Mouse (Mus musculus) hindbrain, embryonic 16.5 days (tissue): ENCODE results near the gene Cwc15. TPM values are rescaled to one million over a fixed set of nuclear protein-coding genes. Genes with fewer than 3 reads are reported as not detected.

ENCODE experiments used
- ATAC-seq: fragments of 200-750 bp; cut with Nextera tagmentation; 2 replicates; pipeline ENCODE4 v1.8.0; 2017; ENCODE audit warnings: moderate TSS enrichment, moderate library complexity
- H3K27ac ChIP-seq: fragments of 300-500 bp; sonication (generic); 2 replicates; pipeline ENCODE4 v1.5.1; 2014; ENCODE audit warnings: low read depth, mild to moderate bottlenecking, control low read depth, low read length, moderate library complexity
- H3K27me3 ChIP-seq: fragments of 300-500 bp; sonication (generic); replicated peaks from 2 replicates; pipeline ENCODE4 v1.6.1; 2014; ENCODE audit warnings: low read length; ENCODE audit not compliant: control insufficient read depth, insufficient read depth
- H3K36me3 ChIP-seq: fragments of 300-500 bp; sonication (generic); 2 replicates; pipeline ENCODE4 v1.6.1; 2014; ENCODE audit warnings: mild to moderate bottlenecking, low read length, moderate library complexity, mixed read lengths; ENCODE audit not compliant: control insufficient read depth, insufficient read depth
- H3K4me1 ChIP-seq: fragments of 300-500 bp; sonication (generic); 2 replicates; pipeline ENCODE4 v1.6.1; 2014; ENCODE audit warnings: low read depth, low read length; ENCODE audit not compliant: control insufficient read depth, insufficient read depth
- H3K4me2 ChIP-seq: fragments of 300-500 bp; sonication (generic); 2 replicates; pipeline ENCODE4 v1.6.1; 2014; ENCODE audit warnings: mild to moderate bottlenecking, low read length, control low read depth, moderate library complexity
- H3K4me3 ChIP-seq: fragments of 300-500 bp; sonication (generic); 2 replicates; pipeline ENCODE4 v1.5.1; 2014; ENCODE audit warnings: mild to moderate bottlenecking, low read length, control low read depth, moderate library complexity
- H3K9ac ChIP-seq: fragments of 300-500 bp; sonication (generic); 2 replicates; pipeline ENCODE4 v1.6.1; 2014; ENCODE audit warnings: low read depth, mild to moderate bottlenecking, control low read depth, low read length, moderate library complexity
- H3K9me3 ChIP-seq: fragments of 300-500 bp; sonication (generic); 2 replicates; pipeline ENCODE4 v1.6.1; 2014; ENCODE audit warnings: mild to moderate bottlenecking, low read length, moderate library complexity; ENCODE audit not compliant: control insufficient read depth
- WGBS: fragments of 180-500 bp; shearing (Covaris S2); extraction: QIAGEN DNeasy Blood & Tissue Kit; methylation state at CpG from one replicate; pipeline ENCODE4 v1.1.7; 2014; 5-methylcytosine and 5-hydroxymethylcytosine counted together
- polyA plus RNA-seq: library from polyadenylated mRNA; unstranded; fragments of >200 nt; fragmentation: Nextera tagmentation; extraction: Ambion mirVana; gene quantifications from 2 replicates; pipeline ENCODE4 v1.2.1, GENCODE M21; 2015

Gene Cwc15
- polyA plus RNA-seq, 1 experiment from 2014 or later = 132 TPM

DNA sequence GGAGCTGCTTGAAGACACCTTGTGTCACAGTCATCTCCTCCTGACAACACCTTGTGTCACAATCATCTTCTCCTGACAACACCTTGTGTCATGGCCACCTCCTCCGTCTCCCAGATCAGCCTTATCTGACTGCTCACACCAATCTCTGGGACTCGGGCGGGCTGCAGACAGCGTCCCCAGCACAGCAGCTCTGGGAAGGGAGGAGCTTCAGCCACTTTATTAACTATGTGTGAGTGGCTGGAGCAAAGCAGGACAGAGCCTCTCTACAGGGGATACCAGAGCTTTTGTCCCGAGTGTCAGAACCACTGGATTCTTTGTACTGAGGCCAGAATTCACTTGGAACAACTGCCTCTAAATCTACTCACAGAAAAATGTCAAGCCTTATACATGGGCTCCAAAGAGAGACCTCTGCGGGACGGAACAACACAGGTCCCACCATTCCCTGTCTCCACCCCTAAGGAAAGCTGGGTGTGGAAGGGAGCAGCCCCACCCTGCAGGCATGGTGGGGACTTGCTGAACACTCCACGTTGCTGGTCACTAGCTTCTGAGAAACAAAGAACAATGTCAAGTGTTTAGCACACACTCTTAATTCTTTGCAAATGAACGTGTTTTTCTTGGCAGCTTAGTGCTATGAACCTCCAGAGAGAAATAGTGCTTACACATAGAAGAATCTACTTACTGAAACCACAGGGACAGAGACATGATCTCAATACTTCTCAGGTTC, 43.8 kb downstream of the Cwc15 start:
- no peak overlapping the region for H3K27ac ChIP-seq
- H3K9me3 ChIP-seq = no peaks in the 10 kb centered on the region
- no peaks in the 10 kb centered on the region for H3K4me1 ChIP-seq
- H3K27me3 ChIP-seq = no peaks in the 10 kb centered on the region
- H3K4me2 ChIP-seq = no peak overlapping the region
- ATAC-seq = no peak
- no peak overlapping the region for H3K4me3 ChIP-seq
- peaks cover 22% of the 10 kb centered on the region for H3K36me3 ChIP-seq
- WGBS = 50% methylated on average over 9 of the region's 9 CpGs
- no peak overlapping the region for H3K9ac ChIP-seq

DNA sequence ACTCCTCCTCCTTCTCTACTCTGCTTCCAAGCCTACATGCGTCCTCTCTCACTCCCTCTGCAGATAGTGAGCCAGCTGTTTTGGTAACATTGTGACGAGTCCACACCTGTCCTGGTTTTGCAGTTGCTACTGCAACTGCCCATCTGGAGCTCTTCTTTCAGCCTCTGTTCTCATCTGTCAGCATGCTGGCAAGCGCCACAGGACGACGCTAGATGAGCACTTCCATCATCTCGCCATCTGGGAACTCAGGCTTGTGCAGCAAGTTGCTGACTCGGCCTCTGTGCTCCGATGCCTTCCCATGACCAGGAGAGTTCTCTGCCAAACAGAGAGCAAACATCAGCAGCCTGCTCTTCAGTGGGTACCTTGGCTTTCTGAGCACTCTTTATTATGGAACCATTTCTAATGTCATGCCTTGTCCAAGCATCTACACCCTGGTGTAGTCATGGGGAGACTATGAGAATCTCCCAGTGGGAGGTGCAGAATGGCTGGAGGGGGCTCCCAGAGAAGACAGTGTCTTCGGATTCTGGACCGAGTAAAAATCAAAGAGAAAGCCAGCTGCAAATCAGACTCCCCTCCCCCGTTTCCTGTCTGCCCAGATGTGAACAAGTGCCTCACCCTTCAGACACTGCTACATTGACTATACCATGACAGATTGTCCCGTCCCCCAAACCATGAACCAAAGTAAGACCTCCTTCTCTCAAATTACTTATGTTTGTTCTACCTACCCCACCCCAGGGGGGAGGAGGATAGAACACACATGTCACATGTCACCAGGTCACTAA, 47.4 kb downstream of the Cwc15 start:
- Histone ChIP-seq H3K9me3 (no peaks in the 10 kb centered on the region), H3K27me3 (no peaks in the 10 kb centered on the region), H3K9ac (no peak overlapping the region), H3K4me2 (no peak overlapping the region), H3K36me3 (peaks cover 28% of the 10 kb centered on the region), H3K27ac (no peak overlapping the region), H3K4me3 (no peak overlapping the region), H3K4me1 (no peaks in the 10 kb centered on the region)
- 72% methylated on average over 12 of the region's 12 CpGs for WGBS
- peak; percentile 44; the same call in 1 of the 2 replicates for ATAC-seq

DNA sequence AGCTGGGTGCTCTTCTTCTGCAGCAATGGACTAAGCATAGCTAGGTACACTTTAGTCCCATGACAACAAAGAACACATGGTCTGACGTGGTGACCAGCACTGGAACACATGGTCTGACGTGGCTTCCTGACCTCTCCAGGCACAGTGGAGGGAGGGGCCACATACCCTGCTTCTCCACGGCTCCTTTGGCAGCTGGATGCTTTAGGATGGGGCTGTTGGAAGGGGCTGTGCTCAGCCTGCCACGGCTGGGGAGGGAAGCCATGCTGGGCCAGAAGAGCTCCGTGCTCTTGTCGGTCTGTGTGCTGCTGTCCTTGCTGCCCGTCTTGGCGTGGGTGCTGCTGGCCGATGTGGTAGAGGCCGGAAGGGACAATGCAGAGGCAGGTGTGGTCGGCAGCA, 47.9 kb downstream of the Cwc15 start:
- H3K9ac ChIP-seq = no peak overlapping the region
- ATAC-seq = no peak; the same call in 1 of the 2 replicates
- no peaks in the 10 kb centered on the region for H3K9me3 ChIP-seq
- 78% methylated on average over 11 of the region's 11 CpGs for WGBS
- no peaks in the 10 kb centered on the region for H3K4me1 ChIP-seq
- H3K27me3 ChIP-seq = no peaks in the 10 kb centered on the region
- H3K4me3 ChIP-seq = no peak overlapping the region
- no peak overlapping the region for H3K4me2 ChIP-seq
- H3K27ac ChIP-seq = no peak overlapping the region
- H3K36me3 ChIP-seq = peaks cover 28% of the 10 kb centered on the region

- WGBS = 89% methylated on average over 10 of the region's 10 CpGs
- Histone ChIP-seq H3K27ac (no peak overlapping the region), H3K9ac (no peak overlapping the region), H3K4me1 (no peaks in the 10 kb centered on the region), H3K36me3 (peaks cover 10% of the 10 kb centered on the region; the same call in 1 of the 2 replicates), H3K4me2 (no peak overlapping the region), H3K27me3 (no peaks in the 10 kb centered on the region), H3K9me3 (no peaks in the 10 kb centered on the region), H3K4me3 (no peak overlapping the region)
- ATAC-seq = no peak
Measured at GRCm38 (mm10) chr9:14558332-14558731, 57.9 kb downstream of the Cwc15 start.

DNA sequence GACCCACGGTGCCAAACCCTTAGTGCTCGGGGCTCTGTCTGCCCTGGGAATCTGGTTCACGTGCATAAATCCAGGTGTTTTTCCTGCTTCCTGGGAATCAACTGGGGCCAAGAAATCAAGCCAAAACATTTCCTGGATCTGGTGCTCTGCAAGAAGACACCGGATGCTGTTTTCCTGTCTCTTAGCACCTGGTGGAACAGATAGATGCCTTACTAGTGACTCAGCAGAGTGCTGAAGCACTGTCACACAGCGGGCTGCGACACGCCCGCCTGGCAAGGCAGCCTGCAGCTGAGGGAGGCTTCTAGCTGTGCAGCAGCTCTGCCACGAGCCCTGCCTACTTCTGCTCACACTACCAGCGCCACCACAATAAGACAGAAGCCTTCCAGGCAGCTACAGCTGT, 59.0 kb downstream of the Cwc15 start:
- Histone ChIP-seq H3K4me3 (no peak overlapping the region), H3K27me3 (no peaks in the 10 kb centered on the region), H3K4me1 (no peaks in the 10 kb centered on the region), H3K27ac (no peak overlapping the region), H3K4me2 (no peak overlapping the region), H3K9me3 (no peaks in the 10 kb centered on the region), H3K9ac (no peak overlapping the region), H3K36me3 (peaks cover 15% of the 10 kb centered on the region; the same call in 1 of the 2 replicates)
- WGBS = 75% methylated on average over 10 of the region's 10 CpGs
- ATAC-seq = peak; percentile 61; the same call in 1 of the 2 replicates

DNA sequence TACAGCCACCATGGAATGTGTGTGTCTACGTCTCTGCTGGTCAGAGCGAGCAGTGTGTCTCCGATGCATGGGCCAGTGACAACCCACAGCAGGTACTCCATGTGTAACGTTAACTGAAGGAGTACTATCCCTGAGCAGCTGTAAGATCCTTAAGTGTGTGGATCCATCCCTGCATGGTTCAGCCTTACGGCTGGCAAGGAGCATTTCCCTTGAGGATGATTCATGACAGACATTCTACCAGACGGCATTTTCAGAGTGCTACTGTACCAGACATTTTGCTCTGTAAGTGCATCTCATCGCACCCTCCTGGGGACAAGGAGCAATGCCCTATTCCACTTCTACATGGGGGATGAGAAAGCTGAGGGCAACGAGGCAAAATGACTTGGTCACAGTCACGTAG, 59.6 kb downstream of the Cwc15 start:
- 83% methylated on average over 9 of the region's 9 CpGs for WGBS
- no peaks in the 10 kb centered on the region for H3K27me3 ChIP-seq
- no peaks in the 10 kb centered on the region for H3K4me1 ChIP-seq
- no peak for ATAC-seq
- no peak overlapping the region for H3K9ac ChIP-seq
- no peaks in the 10 kb centered on the region for H3K9me3 ChIP-seq
- H3K4me2 ChIP-seq = no peak overlapping the region
- no peak overlapping the region for H3K27ac ChIP-seq
- H3K4me3 ChIP-seq = no peak overlapping the region
- peaks cover 15% of the 10 kb centered on the region; the same call in 1 of the 2 replicates for H3K36me3 ChIP-seq

Other genes with a start within 250 kb of the Cwc15 start
- 15.9 and 21.0 TPM in 2 replicates for gene Sesn3, start 225.6 kb upstream of the Cwc15 start, polyA plus RNA-seq
- 42.9 and 44.9 TPM in 2 replicates for gene Endod1, start 119.1 kb upstream of the Cwc15 start, polyA plus RNA-seq
- 1.2 and 1.3 TPM in 2 replicates for gene Kdm4d, start 135 bp upstream of the Cwc15 start, polyA plus RNA-seq
- gene Amotl1, start 144.4 kb downstream of the Cwc15 start, polyA plus RNA-seq = 6.6 and 8.3 TPM in 2 replicates
- gene Piwil4, start 240.1 kb downstream of the Cwc15 start, polyA plus RNA-seq = 0.40 TPM in 2 replicates